In genomic region chr2:157347361-157348159, GRCm38 (mm10) we compare ENCODE assay signal across 8 mouse cellular contexts. TPM values are rescaled to one million over a fixed set of nuclear protein-coding genes. Genes with fewer than 3 reads are reported as not detected.
DNase-seq lines count a peak whose midpoint lies in the region; ATAC-seq lines count a peak whose summit lies in the region.
"Had no signal": no experiment of that assay in that cellular context is flagged by ENCODE, and none has a peak within 500 bp of the region (broad histone marks: within the 10 kb centered on the region; RNA-seq: fewer than 3 reads in every experiment).

Ghrh (minus strand) TSS chr2:157347506.

- 70% methylated on average over 26 of the region's 26 CpGs for WGBS in heart, embryonic 10.5 days
- 35% methylated on average over 26 of the region's 26 CpGs for WGBS in midbrain, embryonic 14.5 days

- peak within 1 kb of the TSS; percentile 75 for H3K27ac ChIP-seq in heart, embryonic 10.5 days
- H3K27ac ChIP-seq in midbrain, embryonic 14.5 days (replicated peaks; ENCODE audit: low read depth, low read length): peak within 1 kb of the TSS; percentile 92

- peak; percentile 64 for DNase-seq in adipocyte (ENCODE audit: low spot score)
- peak; percentile 31 for DNase-seq in cerebellum, adult 9-11 months
- DNase-seq in heart, embryonic 10.5 days (ENCODE audit: low spot score): no peak
- peak; percentile 66 to 71 for DNase-seq in layer of hippocampus, adult 8-10 months (ENCODE audit: low spot score in 2 of 2)
- DNase-seq in midbrain, embryonic 14.5 days: peak; percentile 74
- DNase-seq in adrenal gland, postnatal 25 days: no peak
- DNase-seq in natural killer cell, adult 2 months (ENCODE audit: low spot score in 2 of 2): no peak

- peaks cover 7% of the 10 kb centered on the region; the same call in 1 of the 2 replicates for H3K27me3 ChIP-seq in heart, embryonic 10.5 days (ENCODE audit: insufficient read depth, poor library complexity, severe bottlenecking)
- no peaks in the 10 kb centered on the region for H3K27me3 ChIP-seq in midbrain, embryonic 14.5 days (ENCODE audit: control insufficient read depth, insufficient read depth, low read length)

- H3K4me2 ChIP-seq in midbrain, embryonic 14.5 days (ENCODE audit: low read length): 0 out of 2 replicates have a peak within 1 kb of the TSS, but pooled peaks have one; percentile 3

- peaks cover 14% of the 10 kb centered on the region for H3K4me1 ChIP-seq in heart, embryonic 10.5 days
- peaks cover 37% of the 10 kb centered on the region for H3K4me1 ChIP-seq in midbrain, embryonic 14.5 days (ENCODE audit: control insufficient read depth, insufficient read depth, low read length)

- no peaks in the 10 kb centered on the region for H3K36me3 ChIP-seq in heart, embryonic 10.5 days
- no peaks in the 10 kb centered on the region for H3K36me3 ChIP-seq in midbrain, embryonic 14.5 days (ENCODE audit: control insufficient read depth, insufficient read depth, low read length)

- H3K9ac ChIP-seq in midbrain, embryonic 14.5 days (replicated peaks; ENCODE audit: low read length): peak within 1 kb of the TSS; percentile 44

- no peaks in the 10 kb centered on the region for H3K9me3 ChIP-seq in heart, embryonic 10.5 days
- no peaks in the 10 kb centered on the region for H3K9me3 ChIP-seq in midbrain, embryonic 14.5 days (ENCODE audit: control insufficient read depth, low read length)

- peak; percentile 43 for ATAC-seq in midbrain, embryonic 14.5 days (ENCODE audit: low FRiP score, low TSS enrichment)

- no peak within 1 kb of the TSS for H3K4me3 ChIP-seq in heart, embryonic 10.5 days
- H3K4me3 ChIP-seq in midbrain, embryonic 14.5 days (replicated peaks; ENCODE audit: low read depth, low read length): no peak within 1 kb of the TSS

RNA-seq across cellular contexts. Expression of gene Ghrh, which starts in this region (rescaled TPM):
- not detected in 2 replicates for polyA plus RNA-seq in heart, embryonic 10.5 days (2016; fragmentation: Nextera tagmentation; extraction: Ambion mirVana)
- not detected for total RNA-seq in layer of hippocampus, adult 8-10 months (2022)
- polyA plus RNA-seq in midbrain, embryonic 14.5 days (2014; fragmentation: Nextera tagmentation; extraction: Ambion mirVana): 2.3 and 2.4 TPM in 2 replicates
- not detected in 2 replicates for total RNA-seq in adrenal gland, postnatal 25 days (2021)
- polyA plus RNA-seq: limb, embryonic 11.5 days had no signal

Comparison
In these comparisons a context has a peak if more than half of its experiments do, and no peak if none do; other contexts are left out.
1. Peak in DNase-seq in layer of hippocampus, adult 8-10 months; RNA of the gene not detected or under 1 TPM.
2. DNase-seq: peak in adipocyte (single experiment), cerebellum, adult 9-11 months (single experiment) and midbrain, embryonic 14.5 days (single experiment); none in heart, embryonic 10.5 days (single experiment), adrenal gland, postnatal 25 days (single experiment) and natural killer cell, adult 2 months (0 of 2).